Mouse (Mus musculus) small intestine, adult 2 months (tissue): ENCODE results near the gene Adcy10.

Source experiments
- CTCF ChIP-seq: fragments of 200-500 bp; IDR thresholded peaks from 2 replicates; pipeline ENCODE4 v1.5.1; 2012; ENCODE audit warnings: low read depth, mild to moderate bottlenecking, control low read depth, inconsistent platforms, low read length, moderate library complexity, mixed read lengths; ENCODE audit not compliant: insufficient replicate concordance, insufficient read length; ENCODE audit errors: extremely low read depth
- POLR2A ChIP-seq: fragments of 200-500 bp; IDR thresholded peaks from 2 replicates; pipeline ENCODE4 v1.6.1; 2012; ENCODE audit warnings: low read depth, mild to moderate bottlenecking, control low read depth, inconsistent platforms, low read length, moderate library complexity

DNA sequence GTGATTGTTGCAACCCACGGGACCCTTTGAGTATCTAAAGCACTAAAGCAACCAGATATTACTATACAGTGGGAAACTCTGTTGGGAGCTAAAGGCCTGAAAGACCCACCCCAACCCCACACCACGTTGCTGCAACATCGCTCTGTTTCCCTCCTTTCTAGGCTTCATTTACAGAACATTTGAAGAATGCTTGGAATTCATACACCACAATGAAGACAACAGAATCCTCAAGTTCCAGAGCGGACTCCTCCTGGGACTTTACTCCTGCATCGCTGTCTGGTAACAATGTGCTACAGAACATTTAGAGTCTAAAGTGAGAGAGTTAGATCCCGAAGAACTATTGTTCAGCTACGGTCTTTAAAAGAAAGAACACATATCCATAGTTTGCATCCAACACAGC lies 82.5 kb downstream of the Adcy10 start:
- TF ChIP-seq POLR2A = no peak
- no peak for TF ChIP-seq CTCF
